Mouse (Mus musculus) adrenal gland, adult (tissue): ENCODE data around the gene Anapc2.

Experiments used
- DNase-seq, 2 experiments: peaks; one replicate each; pipeline ENCODE4 v3.0.0; 2022 to 2023; ENCODE audit warnings: low spot score in 1 of 2; ENCODE audit not compliant: inconsistent age in 2 of 2

Gene Anapc2

DNA sequence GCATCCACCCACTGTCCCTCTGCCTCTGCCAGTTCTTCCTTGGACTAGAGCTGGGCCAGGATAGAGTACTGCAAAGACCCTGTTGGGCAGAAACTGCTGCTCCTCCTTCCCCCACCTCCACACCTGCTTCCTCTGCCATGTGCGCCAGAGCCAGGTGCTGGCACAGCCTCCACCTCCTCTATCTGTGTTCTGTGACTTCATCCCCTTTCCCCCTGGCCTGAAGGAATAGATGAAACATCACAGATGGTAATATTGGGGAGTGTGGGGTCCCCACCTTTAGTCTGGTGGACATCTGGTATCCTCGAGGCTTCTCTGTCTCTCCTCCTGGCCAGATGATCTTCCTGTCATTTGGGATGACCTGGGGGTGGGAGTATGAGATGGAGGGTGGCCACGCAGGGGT is 31.2 kb downstream of the Anapc2 start:
- DNase-seq: no peak

DNA sequence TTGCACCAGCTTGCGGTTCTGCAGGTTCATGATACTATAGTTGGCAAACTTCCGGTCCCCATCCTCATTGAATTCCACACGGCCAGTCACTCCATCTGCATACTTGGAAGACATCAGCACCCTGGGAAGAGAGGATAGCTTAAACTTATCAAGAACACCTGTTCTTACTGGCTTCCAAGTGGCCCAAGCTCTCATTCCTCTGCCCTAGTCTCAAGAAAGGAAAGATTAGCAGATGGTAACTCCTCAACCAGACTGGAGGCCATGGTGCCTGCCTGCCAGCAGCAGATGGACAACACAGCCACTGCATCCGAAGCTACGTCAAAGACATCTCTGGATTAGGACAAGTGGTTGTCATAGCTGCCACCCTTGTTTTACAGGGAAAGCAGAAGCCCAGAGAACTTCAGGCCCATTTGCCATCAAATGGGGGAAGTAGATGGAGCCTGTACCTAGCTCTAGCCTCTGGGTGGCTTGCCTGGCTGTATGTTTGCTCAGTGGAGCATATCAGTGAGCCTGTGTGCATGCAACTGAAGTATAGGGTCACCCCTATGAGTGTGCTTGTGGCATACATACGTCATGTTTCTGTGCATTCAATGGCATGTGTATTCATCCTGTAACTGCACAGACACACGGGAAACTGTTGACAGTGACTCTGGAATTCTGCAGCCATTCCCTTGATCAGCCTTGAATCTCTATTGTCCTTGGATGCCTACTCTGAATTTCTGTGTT is 31.8 kb downstream of the Anapc2 start:
- DNase-seq: no peak

- DNase-seq: peak; percentile 40 to 65
Observed at GRCm38 (mm10) chr2:25304657-25305541, 32.6 kb downstream of the Anapc2 start.

GRCm38 (mm10) chr2:25305587-25306359 is 33.5 kb downstream of the Anapc2 start:
- no peak for DNase-seq

DNA sequence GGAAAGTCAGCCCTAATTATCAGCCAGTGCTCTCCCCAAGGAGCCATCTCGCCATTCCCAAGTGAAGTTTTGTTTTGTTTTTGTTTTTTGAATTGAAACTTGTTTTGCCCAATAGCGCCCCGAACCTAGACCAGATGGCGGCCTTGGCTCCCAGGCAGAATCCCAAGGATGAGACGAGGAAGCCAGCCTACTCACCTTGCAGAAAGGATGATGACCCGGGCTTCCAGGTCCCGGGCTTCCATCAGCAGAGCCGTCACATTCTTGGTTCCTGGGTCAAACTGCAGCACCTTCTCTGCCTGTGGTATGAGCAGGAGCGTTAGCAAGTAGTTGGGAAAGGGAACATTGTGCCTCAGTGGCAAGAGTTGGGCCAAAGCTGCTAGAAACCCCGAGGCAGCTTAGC is 37.9 kb downstream of the Anapc2 start:
- no peak for DNase-seq

- DNase-seq: no peak
Observed at GRCm38 (mm10) chr2:25310969-25311368, 38.7 kb downstream of the Anapc2 start.

GRCm38 (mm10) chr2:25311491-25311891 is 39.2 kb downstream of the Anapc2 start:
- no peak for DNase-seq

- DNase-seq: no peak
Observed at GRCm38 (mm10) chr2:25318119-25318966, 46.1 kb downstream of the Anapc2 start.

GRCm38 (mm10) chr2:25318971-25319773 is 46.9 kb downstream of the Anapc2 start, which contains the start of gene Grin1:
TSS of gene Grin1 (minus strand) at chr2:25319187.
- DNase-seq: peak; percentile 57 to 83

- DNase-seq: no peak
Observed at GRCm38 (mm10) chr2:25320084-25320483, 47.8 kb downstream of the Anapc2 start.

DNA sequence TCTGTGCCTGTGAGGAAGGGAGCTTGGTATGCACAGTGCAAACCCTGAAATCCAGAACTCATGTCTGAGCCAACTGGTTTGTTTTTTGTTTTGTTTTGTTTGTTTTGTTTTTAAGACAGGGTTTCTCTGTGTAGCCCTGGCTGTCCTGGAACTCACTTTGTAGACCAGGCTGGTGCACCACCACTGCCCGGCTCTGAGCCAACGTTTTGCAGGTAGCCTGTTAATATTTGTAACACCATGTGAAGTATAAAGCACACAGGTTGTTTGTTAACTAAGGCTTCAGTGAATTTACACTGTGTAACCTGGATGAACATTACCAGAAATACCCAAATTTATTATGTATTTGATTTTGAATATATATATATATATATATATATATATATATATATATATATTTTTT is 53.8 kb downstream of the Anapc2 start:
- DNase-seq: no peak

GRCm38 (mm10) chr2:25328440-25328839 is 56.2 kb downstream of the Anapc2 start:
- peak in 1 of 2 experiments; percentile 65 for DNase-seq

GRCm38 (mm10) chr2:25331470-25331869 is 59.2 kb downstream of the Anapc2 start:
- peak in 1 of 2 experiments; percentile 32 for DNase-seq

GRCm38 (mm10) chr2:25332286-25333160 is 60.2 kb downstream of the Anapc2 start, which contains the start of gene Man1b1:
TSS of gene Man1b1 (plus strand) at chr2:25332338.
- peak; percentile 99 to 100 for DNase-seq

DNA sequence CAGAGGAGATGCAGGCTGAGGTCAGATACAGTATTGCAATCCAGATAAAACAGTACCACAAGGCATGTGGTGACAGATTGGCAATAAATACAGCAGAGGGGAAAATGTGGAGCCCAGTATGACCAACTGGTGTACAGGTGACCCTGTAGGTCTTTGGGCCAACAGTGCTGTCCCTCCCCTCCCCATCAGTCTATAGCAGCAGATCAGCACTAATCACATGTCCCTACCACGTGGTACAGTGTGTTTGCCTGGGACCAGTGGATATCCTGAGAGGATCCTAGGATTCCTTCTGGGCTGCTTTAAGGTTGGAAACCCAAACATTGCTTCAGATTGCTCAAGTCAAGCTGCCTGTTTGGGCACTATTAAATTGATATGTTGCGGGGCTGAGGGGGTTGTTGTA is 61.3 kb downstream of the Anapc2 start:
- DNase-seq: peak in 1 of 2 experiments; percentile 27
